Mouse (Mus musculus) activated CD4-positive, CD25-positive, alpha-beta regulatory T cell, adult 4 months (primary cell): ENCODE results near the gene Mmp20. TPM values are rescaled to one million over a fixed set of nuclear protein-coding genes. Genes with fewer than 3 reads are reported as not detected.

Source experiments
- ATAC-seq: one replicate; pipeline ENCODE4 v1.8.0; 2017
- polyA plus RNA-seq, 2 experiments: library from polyadenylated mRNA; unstranded; fragments of 100-300 nt; shearing (Covaris generic); gene quantifications; one replicate each; pipeline ENCODE4 v1.2.1; 2017

The Mmp20 gene
- polyA plus RNA-seq, 2 experiments from 2014 or later, result not detected

- no peak for ATAC-seq
Measured at GRCm38 (mm10) chr9:7691790-7692189, 63.8 kb downstream of the Mmp20 start, which contains the start of gene Mmp7. Mmp7 (plus strand) TSS chr9:7692090.

DNA sequence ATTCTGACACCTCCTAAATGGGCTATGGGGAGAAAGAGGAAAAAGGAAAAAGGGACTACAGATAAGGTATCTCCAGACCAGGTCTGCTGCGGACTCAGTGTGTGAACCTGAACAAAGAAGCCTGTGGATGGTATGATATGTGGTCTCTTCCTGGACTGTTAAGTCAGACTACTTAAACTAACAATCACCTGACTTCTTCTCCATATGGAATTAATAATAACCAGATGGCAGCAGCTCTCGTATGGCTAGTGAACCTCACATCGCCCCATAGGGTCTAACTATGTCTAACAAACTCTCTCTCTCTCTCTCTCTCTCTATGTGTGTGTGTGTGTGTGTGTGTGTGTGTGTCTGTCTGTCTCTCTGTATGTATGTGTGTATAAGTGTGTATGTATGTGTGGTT is 65.9 kb downstream of the Mmp20 start:
- no peak for ATAC-seq

DNA sequence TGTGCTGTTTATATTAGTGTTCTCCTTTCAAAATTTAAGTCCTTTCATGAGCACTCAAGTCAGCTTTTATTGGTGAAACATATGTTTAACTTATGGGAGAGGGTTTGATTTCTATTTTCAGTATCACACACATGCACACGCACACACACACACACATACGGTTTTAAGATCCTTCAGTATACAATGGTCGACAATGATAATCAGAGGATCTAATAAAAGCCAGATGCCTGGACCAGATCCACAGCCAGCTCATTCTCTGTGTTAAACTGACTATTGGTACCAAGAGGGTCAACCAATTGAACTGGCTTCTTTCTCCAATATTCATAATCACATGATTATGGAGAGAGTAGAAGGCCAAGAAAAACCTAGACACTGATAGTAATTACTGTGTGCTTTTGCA is 67.6 kb downstream of the Mmp20 start:
- no peak for ATAC-seq

- ATAC-seq, result no peak
Measured at GRCm38 (mm10) chr9:7708698-7709097, 80.7 kb downstream of the Mmp20 start.

DNA sequence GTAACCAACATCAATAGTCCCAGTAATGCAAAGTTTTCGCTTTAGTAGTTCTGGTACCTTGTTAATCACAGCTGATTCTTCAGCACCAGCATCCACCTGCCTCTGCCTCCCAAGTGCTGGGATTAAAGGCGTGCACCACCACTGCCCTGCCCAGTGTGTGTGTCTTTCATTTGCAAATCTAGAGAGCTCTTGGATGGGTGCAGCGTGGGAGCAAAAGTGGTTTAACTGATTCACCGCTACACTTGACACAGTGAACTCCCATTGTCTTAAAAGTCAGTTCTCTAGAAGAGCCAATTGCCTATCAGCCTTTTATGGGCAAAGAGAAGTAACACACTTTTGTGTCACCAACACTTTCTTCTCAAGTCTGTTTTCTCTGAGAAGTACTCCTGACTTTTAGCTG is 83.2 kb downstream of the Mmp20 start:
- ATAC-seq, result no peak

DNA sequence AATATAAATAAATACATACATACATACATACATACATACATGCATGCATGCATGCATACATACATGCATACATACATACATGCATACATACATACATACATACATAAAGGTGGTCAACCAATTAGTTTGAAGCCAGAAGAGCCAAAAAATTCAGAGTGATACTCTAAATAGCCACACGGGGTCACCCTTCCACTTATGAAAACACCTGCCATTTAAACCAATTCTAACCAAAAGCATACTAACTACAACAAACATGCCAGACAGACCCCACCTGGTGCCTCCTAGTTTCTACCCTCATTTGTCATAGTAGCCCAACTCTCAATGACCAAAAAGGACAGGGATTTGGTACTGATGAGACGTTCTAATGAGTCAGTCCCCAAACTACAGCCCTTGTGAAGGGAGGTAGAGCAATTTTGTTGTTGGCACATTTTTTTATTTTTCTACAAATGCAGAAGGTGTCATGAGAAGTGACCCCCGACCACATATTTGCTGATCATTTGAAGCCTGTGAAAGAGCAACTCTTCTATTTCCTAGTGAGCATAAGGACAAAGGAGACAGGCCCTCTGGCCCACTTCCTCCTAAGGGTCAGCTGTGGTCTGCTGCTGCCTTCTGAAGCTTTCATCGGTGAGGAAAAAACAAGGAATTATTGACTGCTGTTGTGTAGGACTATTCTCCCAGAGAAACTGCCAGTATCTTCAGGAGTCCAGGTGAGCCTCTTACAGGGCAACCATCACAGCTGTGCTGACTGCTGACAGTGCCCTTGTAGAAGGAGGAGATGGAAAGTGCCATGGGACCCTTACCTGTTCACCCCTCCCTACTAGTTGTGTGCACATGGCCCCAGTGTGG is 86.3 kb downstream of the Mmp20 start:
- ATAC-seq, result peak; percentile 87

- no peak for ATAC-seq
Measured at GRCm38 (mm10) chr9:7714908-7715175, 86.8 kb downstream of the Mmp20 start.

DNA sequence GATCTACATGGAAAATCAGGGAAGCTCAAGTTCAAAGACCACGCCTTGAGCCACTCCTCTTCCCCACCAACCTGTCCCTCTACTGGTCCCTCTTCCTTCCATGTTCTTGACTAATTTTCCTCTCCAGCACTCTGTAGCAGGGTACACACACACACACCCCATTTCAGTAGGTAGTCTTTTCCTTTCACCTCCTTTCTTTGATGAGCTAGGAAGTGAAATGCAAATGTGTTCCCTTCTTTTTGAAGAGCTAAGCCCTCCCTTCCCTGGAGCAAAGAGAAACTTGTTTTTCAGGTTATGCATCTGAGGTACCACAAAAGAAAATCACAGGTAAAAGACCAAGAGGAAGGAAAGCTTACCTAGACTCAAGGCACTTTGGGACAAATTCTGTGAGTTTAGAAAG is 93.5 kb downstream of the Mmp20 start:
- no peak for ATAC-seq

Other genes starting within 250 kb of the Mmp20 start
- not detected for gene Mmp1b, start 240.2 kb upstream of the Mmp20 start, polyA plus RNA-seq
- not detected for gene Mmp3, start 182.4 kb upstream of the Mmp20 start, polyA plus RNA-seq
- not detected for gene Mmp10, start 125.9 kb upstream of the Mmp20 start, polyA plus RNA-seq
- under 1 TPM in 1 of 2 experiments, not detected in 1; 0.19 TPM for gene Mmp8, start 69.8 kb upstream of the Mmp20 start, polyA plus RNA-seq
- gene Mmp27, start 56.8 kb upstream of the Mmp20 start, polyA plus RNA-seq, result not detected
- not detected for gene Mmp7, start 63.9 kb downstream of the Mmp20 start, polyA plus RNA-seq
- 100 to 1,000 TPM; 110 to 119 TPM for gene Tmem123, start 135.8 kb downstream of the Mmp20 start, polyA plus RNA-seq
- 10 to 100 TPM; 94.9 to 96.7 TPM for gene Birc2, start 208.8 kb downstream of the Mmp20 start, polyA plus RNA-seq
- 100 to 1,000 TPM; 111 to 118 TPM for gene Birc3, start 245.0 kb downstream of the Mmp20 start, polyA plus RNA-seq